8 mouse cellular contexts compared by ENCODE assay signal in the genomic region with DNA sequence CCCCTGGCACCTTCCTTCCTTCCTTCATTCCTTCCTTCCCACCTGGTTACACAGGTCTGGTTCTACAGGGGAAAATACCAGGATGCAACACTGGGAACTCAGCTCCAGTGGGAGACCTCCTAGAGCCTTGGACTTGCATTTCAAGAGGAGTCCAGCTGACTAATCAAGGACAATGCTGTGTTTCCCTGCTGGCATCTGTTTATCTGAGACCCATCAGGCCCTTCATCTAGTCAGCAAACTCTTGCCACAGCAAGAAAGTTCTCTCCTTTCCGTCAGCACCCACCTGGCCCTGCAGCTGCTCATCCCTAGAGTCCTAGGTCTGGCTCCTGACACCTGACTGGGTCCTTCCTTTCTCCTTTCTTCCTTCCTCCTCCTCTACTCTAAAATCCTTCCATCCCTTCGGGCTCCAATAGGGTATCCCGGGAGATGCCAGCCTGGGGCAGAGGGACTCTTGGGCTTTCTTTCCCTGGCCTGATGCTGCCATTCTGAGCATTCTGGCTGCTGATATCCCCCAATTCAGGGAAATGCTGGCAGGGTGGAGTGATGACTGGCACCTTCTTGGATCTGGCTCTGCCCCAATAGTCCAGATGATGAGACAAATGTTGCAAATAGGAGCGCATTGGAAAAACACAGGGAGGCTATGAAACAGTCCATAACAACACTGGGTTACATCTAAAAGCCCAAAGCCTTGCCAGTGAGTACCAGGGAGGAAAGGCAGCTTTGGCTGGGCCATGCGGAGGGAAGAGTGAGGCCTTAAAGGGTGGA. TPM values are rescaled to one million over a fixed set of nuclear protein-coding genes. Genes with fewer than 3 reads are reported as not detected.
DNase-seq lines count a peak whose midpoint lies in the region; ATAC-seq lines count a peak whose summit lies in the region.

No protein-coding gene starts in this region.

- no peak overlapping the region for H3K27ac ChIP-seq in hindbrain, embryonic 15.5 days (replicated peaks)
- no peak overlapping the region for H3K27ac ChIP-seq in hindbrain, embryonic 12.5 days
- peak overlapping the region; percentile 52 for H3K27ac ChIP-seq in forebrain, embryonic 16.5 days (ENCODE audit: low read length)
- no peak overlapping the region for H3K27ac ChIP-seq in liver, embryonic 15.5 days (replicated peaks)

- no peaks in the 10 kb centered on the region for H3K36me3 ChIP-seq in hindbrain, embryonic 15.5 days
- peaks cover 3% of the 10 kb centered on the region; the same call in 1 of the 2 replicates for H3K36me3 ChIP-seq in hindbrain, embryonic 12.5 days
- H3K36me3 ChIP-seq in forebrain, embryonic 16.5 days (ENCODE audit: control insufficient read depth, insufficient read depth) = no peaks in the 10 kb centered on the region
- H3K36me3 ChIP-seq in liver, embryonic 15.5 days (replicated peaks) = no peaks in the 10 kb centered on the region; the same call in 1 of the 2 replicates

- H3K9ac ChIP-seq in hindbrain, embryonic 15.5 days = no peak overlapping the region
- H3K9ac ChIP-seq in hindbrain, embryonic 12.5 days = no peak overlapping the region
- no peak overlapping the region; the same call in 1 of the 2 replicates for H3K9ac ChIP-seq in forebrain, embryonic 16.5 days (replicated peaks; ENCODE audit: low read depth, low read length)
- H3K9ac ChIP-seq in liver, embryonic 15.5 days = no peak overlapping the region

- H3K4me2 ChIP-seq in hindbrain, embryonic 15.5 days = peak overlapping the region; percentile 94
- no peak overlapping the region for H3K4me2 ChIP-seq in hindbrain, embryonic 12.5 days (replicated peaks)
- peak overlapping the region; percentile 79 for H3K4me2 ChIP-seq in forebrain, embryonic 16.5 days (ENCODE audit: low read length)
- H3K4me2 ChIP-seq in liver, embryonic 15.5 days = 0 out of 2 replicates have a peak overlapping the region, but pooled peaks have one; percentile 66

- 68% methylated on average over 5 of the region's 5 CpGs for WGBS in hindbrain, embryonic 15.5 days
- WGBS in hindbrain, embryonic 12.5 days = 85% methylated on average over 5 of the region's 5 CpGs
- WGBS in forebrain, embryonic 16.5 days = 52% methylated on average over 5 of the region's 5 CpGs
- 64% methylated on average over 5 of the region's 5 CpGs for WGBS in liver, embryonic 15.5 days (ENCODE audit: insufficient replicate concordance)

- no peaks in the 10 kb centered on the region for H3K27me3 ChIP-seq in hindbrain, embryonic 15.5 days
- H3K27me3 ChIP-seq in hindbrain, embryonic 12.5 days = no peaks in the 10 kb centered on the region
- no peaks in the 10 kb centered on the region for H3K27me3 ChIP-seq in forebrain, embryonic 16.5 days (replicated peaks; ENCODE audit: control insufficient read depth, insufficient read depth, low read length)
- peaks cover 40% of the 10 kb centered on the region for H3K27me3 ChIP-seq in liver, embryonic 15.5 days

- no peak overlapping the region for H3K4me3 ChIP-seq in hindbrain, embryonic 15.5 days
- H3K4me3 ChIP-seq in hindbrain, embryonic 12.5 days = no peak overlapping the region
- H3K4me3 ChIP-seq in forebrain, embryonic 16.5 days (replicated peaks; ENCODE audit: low read length) = no peak overlapping the region
- no peak overlapping the region for H3K4me3 ChIP-seq in liver, embryonic 15.5 days (replicated peaks)

- H3K9me3 ChIP-seq in hindbrain, embryonic 15.5 days = no peaks in the 10 kb centered on the region
- no peaks in the 10 kb centered on the region for H3K9me3 ChIP-seq in hindbrain, embryonic 12.5 days (replicated peaks)
- H3K9me3 ChIP-seq in forebrain, embryonic 16.5 days (ENCODE audit: control insufficient read depth, low read length) = no peaks in the 10 kb centered on the region
- H3K9me3 ChIP-seq in liver, embryonic 15.5 days (replicated peaks) = no peaks in the 10 kb centered on the region

- no peak for ATAC-seq in hindbrain, embryonic 15.5 days (ENCODE audit: low FRiP score, low read depth)
- no peak for ATAC-seq in hindbrain, embryonic 12.5 days (ENCODE audit: low FRiP score)
- peak; percentile 55 for ATAC-seq in forebrain, embryonic 16.5 days
- no peak for ATAC-seq in liver, embryonic 15.5 days (ENCODE audit: insufficient read depth)

- peak; percentile 70 for DNase-seq in cerebellum, adult 11-12 months
- no peak for DNase-seq in frontal cortex, postnatal 36 days (ENCODE audit: low spot score in 2 of 2)
- no peak for DNase-seq in right cerebral cortex, postnatal 25 days
- no peak for DNase-seq in right cerebral cortex, postnatal 36 days (ENCODE audit: low spot score in 2 of 2)

- H3K4me1 ChIP-seq in hindbrain, embryonic 15.5 days (replicated peaks) = peaks cover 34% of the 10 kb centered on the region
- H3K4me1 ChIP-seq in hindbrain, embryonic 12.5 days = peaks cover 19% of the 10 kb centered on the region
- peaks cover 28% of the 10 kb centered on the region for H3K4me1 ChIP-seq in forebrain, embryonic 16.5 days (replicated peaks; ENCODE audit: control insufficient read depth, insufficient read depth, low read length)
- peaks cover 24% of the 10 kb centered on the region; the same call in 1 of the 2 replicates for H3K4me1 ChIP-seq in liver, embryonic 15.5 days (replicated peaks)

RNA-seq across cellular contexts. Expression of gene Csf1, which starts 2.7 kb away (rescaled TPM):
- polyA plus RNA-seq in hindbrain, embryonic 15.5 days (2015; fragmentation: Nextera tagmentation; extraction: Ambion mirVana) = 7.9 and 8.3 TPM in 2 replicates
- polyA plus RNA-seq in hindbrain, embryonic 12.5 days (2016; fragmentation: Nextera tagmentation; extraction: Ambion mirVana) = 8.8 and 9.2 TPM in 2 replicates
- polyA plus RNA-seq in forebrain, embryonic 16.5 days (2015; fragmentation: Nextera tagmentation; extraction: Ambion mirVana) = 7.3 and 8.1 TPM in 2 replicates
- 6.3 and 6.7 TPM in 2 replicates for polyA plus RNA-seq in liver, embryonic 15.5 days (2015; fragmentation: Nextera tagmentation; extraction: Ambion mirVana)
